Mouse (Mus musculus): ENCODE measurements at regions not wholly inside any gene's neighbourhood (a gene's known extent, or its start where the extent isn't known, plus 50 kb on each side); places are given as distances from the start of the nearest gene placed in this dataset.
A peak's percentile ranks its signal among the peaks of the same experiment; 100 is the strongest.

DNA sequence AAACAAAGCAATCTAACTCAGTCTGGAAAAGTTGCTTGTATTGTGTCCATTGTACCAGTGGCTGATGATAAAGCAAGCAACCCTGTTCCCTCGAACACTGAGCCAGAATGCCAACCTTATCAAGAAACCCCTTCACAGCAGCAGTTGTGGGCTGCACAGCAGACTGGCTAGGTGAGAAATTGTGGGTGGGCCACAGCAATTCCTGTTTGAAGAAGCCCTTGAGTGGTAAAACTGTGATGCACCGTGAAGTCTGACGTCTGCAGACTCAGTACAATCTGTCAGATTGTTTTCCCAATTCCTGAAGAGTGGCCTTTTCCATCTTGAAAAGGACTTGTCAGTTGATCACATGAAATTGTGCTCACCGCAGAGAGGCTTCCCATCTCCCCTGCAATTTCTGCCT lies 483.7 kb upstream of the Nrg3 start:
- DNase-seq (ENCODE audit: extremely low read depth, low read depth): no peak

DNA sequence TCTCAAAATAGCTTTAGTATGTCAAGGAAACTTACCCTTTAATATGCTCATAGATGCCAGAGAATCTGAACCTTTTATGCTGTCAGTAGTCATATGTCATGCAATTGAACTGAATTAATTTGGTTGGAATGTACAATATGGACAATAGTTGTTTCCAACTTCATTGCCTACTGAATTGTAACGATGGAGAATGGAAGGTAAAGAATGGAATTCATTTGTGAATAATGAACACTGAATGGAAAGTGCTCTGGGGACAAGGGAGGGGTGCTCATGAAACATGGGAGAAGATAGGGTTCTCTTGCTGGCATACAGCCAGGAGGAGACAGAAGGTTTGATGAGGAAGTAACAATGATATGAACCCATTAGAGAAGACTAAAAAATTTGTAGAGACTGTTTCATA lies 471.8 kb upstream of the Nrg3 start:
- DNase-seq (ENCODE audit: extremely low read depth, low read depth): peak; percentile 2
